Comparison of ENCODE assay signal across 8 mouse cellular contexts in genomic region chr16:37010370-37010769, GRCm38 (mm10). TPM values are rescaled to one million over a fixed set of nuclear protein-coding genes. Genes with fewer than 3 reads are reported as not detected.
DNase-seq lines count a peak whose midpoint lies in the region; ATAC-seq and TF ChIP-seq lines count a peak whose summit lies in the region.

No protein-coding gene starts in this region.

- H3K4me2 ChIP-seq in embryonic facial prominence, embryonic 14.5 days (ENCODE audit: low read depth, low read length) = peak overlapping the region; percentile 91
- no peak overlapping the region; the same call in 1 of the 2 replicates for H3K4me2 ChIP-seq in hindbrain, embryonic 16.5 days (ENCODE audit: low read length)
- H3K4me2 ChIP-seq in limb, embryonic 14.5 days (replicated peaks; ENCODE audit: low read depth, low read length, severe bottlenecking) = no peak overlapping the region
- peak overlapping the region; percentile 97 for H3K4me2 ChIP-seq in myocyte (ENCODE audit: low read depth)

- H3K9ac ChIP-seq in embryonic facial prominence, embryonic 14.5 days (ENCODE audit: low read depth, low read length) = no peak overlapping the region
- no peak overlapping the region for H3K9ac ChIP-seq in hindbrain, embryonic 16.5 days (ENCODE audit: low read depth, low read length)
- H3K9ac ChIP-seq in limb, embryonic 14.5 days (ENCODE audit: low read depth, low read length, severe bottlenecking) = no peak overlapping the region

- peak; percentile 30 for DNase-seq in right cerebral cortex, adult 18-20 months
- no peak for DNase-seq in right cerebral cortex, postnatal 10 days (ENCODE audit: low spot score in 2 of 2)
- DNase-seq in embryonic facial prominence, embryonic 14.5 days (ENCODE audit: low spot score) = peak; percentile 67
- peak; percentile 86 for DNase-seq in limb, embryonic 14.5 days (ENCODE audit: low spot score)
- no peak for DNase-seq in gastrocnemius, postnatal 25 days

- H3K36me3 ChIP-seq in embryonic facial prominence, embryonic 14.5 days (ENCODE audit: control insufficient read depth, insufficient read depth, low read length) = peaks cover 4% of the 10 kb centered on the region; the same call in 1 of the 2 replicates
- no peaks in the 10 kb centered on the region for H3K36me3 ChIP-seq in hindbrain, embryonic 16.5 days (ENCODE audit: control insufficient read depth, insufficient read depth, low read length)
- no peaks in the 10 kb centered on the region for H3K36me3 ChIP-seq in limb, embryonic 14.5 days (ENCODE audit: control insufficient read depth, insufficient read depth, low read length)
- no peaks in the 10 kb centered on the region for H3K36me3 ChIP-seq in myocyte (ENCODE audit: control insufficient read depth, insufficient read depth)

- H3K27me3 ChIP-seq in embryonic facial prominence, embryonic 14.5 days (replicated peaks; ENCODE audit: control insufficient read depth, insufficient read depth, low read length) = no peaks in the 10 kb centered on the region
- H3K27me3 ChIP-seq in hindbrain, embryonic 16.5 days (replicated peaks; ENCODE audit: control insufficient read depth, insufficient read depth, low read length) = no peaks in the 10 kb centered on the region
- no peaks in the 10 kb centered on the region for H3K27me3 ChIP-seq in limb, embryonic 14.5 days (ENCODE audit: control insufficient read depth, insufficient read depth, low read length)
- H3K27me3 ChIP-seq in myocyte (ENCODE audit: control insufficient read depth, insufficient read depth, insufficient read length) = no peaks in the 10 kb centered on the region

- H3ac ChIP-seq in myocyte (ENCODE audit: control insufficient read depth, insufficient read length) = no peak overlapping the region

- H3K79me2 ChIP-seq in myocyte (ENCODE audit: control insufficient read depth, insufficient read depth) = no peaks in the 10 kb centered on the region

- WGBS in bone marrow, adult 2 months = 2% methylated on average over 4 of the region's 4 CpGs
- WGBS in embryonic facial prominence, embryonic 14.5 days = 60% methylated on average over 4 of the region's 4 CpGs
- WGBS in hindbrain, embryonic 16.5 days = 57% methylated on average over 4 of the region's 4 CpGs
- WGBS in limb, embryonic 14.5 days = 67% methylated on average over 4 of the region's 4 CpGs

- no peak overlapping the region for H3K4me3 ChIP-seq in bone marrow, adult 2 months (replicated peaks; ENCODE audit: control insufficient read depth, low read depth, low read length)
- no peak overlapping the region for H3K4me3 ChIP-seq in embryonic facial prominence, embryonic 14.5 days (ENCODE audit: low read depth, low read length)
- H3K4me3 ChIP-seq in hindbrain, embryonic 16.5 days (ENCODE audit: low read length) = no peak overlapping the region
- H3K4me3 ChIP-seq in limb, embryonic 14.5 days (replicated peaks; ENCODE audit: low read length) = no peak overlapping the region
- H3K4me3 ChIP-seq in myocyte = peak overlapping the region; percentile 59

- no peak for TF ChIP-seq POLR2A in bone marrow, adult 2 months (IDR thresholded peaks at IDR 0.05; ENCODE audit: borderline replicate concordance, control insufficient read depth, low read depth, low read length)
- TF ChIP-seq POLR2A in limb, embryonic 14.5 days (IDR thresholded peaks at IDR 0.05; ENCODE audit: borderline replicate concordance, extremely low read depth, insufficient read depth, insufficient read length) = no peak
- no peak for TF ChIP-seq POLR2A in myocyte (IDR thresholded peaks at IDR 0.05; ENCODE audit: insufficient read length, low read depth)

- H3K9me3 ChIP-seq in embryonic facial prominence, embryonic 14.5 days (ENCODE audit: control insufficient read depth, low read length) = no peaks in the 10 kb centered on the region
- H3K9me3 ChIP-seq in hindbrain, embryonic 16.5 days (ENCODE audit: control insufficient read depth, low read length) = no peaks in the 10 kb centered on the region
- H3K9me3 ChIP-seq in limb, embryonic 14.5 days (ENCODE audit: control insufficient read depth, low read length) = no peaks in the 10 kb centered on the region

- H3K27ac ChIP-seq in bone marrow, adult 2 months (ENCODE audit: control insufficient read depth, insufficient read depth, low read depth, low read length, poor library complexity) = no peak overlapping the region
- no peak overlapping the region for H3K27ac ChIP-seq in embryonic facial prominence, embryonic 14.5 days (replicated peaks; ENCODE audit: low read depth, low read length)
- H3K27ac ChIP-seq in hindbrain, embryonic 16.5 days (ENCODE audit: low read depth, low read length) = no peak overlapping the region
- no peak overlapping the region for H3K27ac ChIP-seq in limb, embryonic 14.5 days (replicated peaks; ENCODE audit: low read depth, low read length)

- H3K4me1 ChIP-seq in bone marrow, adult 2 months (ENCODE audit: control insufficient read depth, insufficient read depth, low read length) = no peaks in the 10 kb centered on the region; the same call in 1 of the 2 replicates
- no peaks in the 10 kb centered on the region for H3K4me1 ChIP-seq in embryonic facial prominence, embryonic 14.5 days (ENCODE audit: control insufficient read depth, insufficient read depth, low read length)
- peaks cover 15% of the 10 kb centered on the region for H3K4me1 ChIP-seq in hindbrain, embryonic 16.5 days (ENCODE audit: control insufficient read depth, insufficient read depth, low read depth, low read length)
- H3K4me1 ChIP-seq in limb, embryonic 14.5 days (ENCODE audit: control insufficient read depth, insufficient read depth, low read length) = peaks cover 8% of the 10 kb centered on the region

- peak; percentile 61; the same call in 1 of the 2 replicates for ATAC-seq in embryonic facial prominence, embryonic 14.5 days (ENCODE audit: low read depth)
- peak; percentile 77 for ATAC-seq in hindbrain, embryonic 16.5 days
- ATAC-seq in limb, embryonic 14.5 days (ENCODE audit: low FRiP score, low read depth) = no peak

- 0 out of 2 replicates have a peak, but pooled peaks have one; percentile 12 for TF ChIP-seq CTCF in bone marrow, adult 2 months (IDR thresholded peaks at IDR 0.05; ENCODE audit: control insufficient read depth, insufficient read depth, low read length)

TF ChIP-seq in myocyte, 11 proteins besides CTCF, POLR2A, EP300 and RAD21:
- TF ChIP-seq USF1 (IDR thresholded peaks at IDR 0.05; ENCODE audit: low read depth) (no peak), MYOG (IDR thresholded peaks at IDR 0.05; ENCODE audit: control insufficient read depth in 1 of 3, insufficient read depth in 1 of 3, insufficient read length in 2 of 3, low read depth in 2 of 3) (no peak), E2F4 (IDR thresholded peaks at IDR 0.05; ENCODE audit: insufficient read depth) (no peak), SRF (IDR thresholded peaks at IDR 0.05; ENCODE audit: control insufficient read depth, insufficient read length, low read depth) (no peak), MYOD1 (IDR thresholded peaks at IDR 0.05; ENCODE audit: control insufficient read depth in 1 of 3, insufficient read length in 2 of 3, low read depth in 2 of 3) (no peak), POLR2AphosphoS2 (IDR thresholded peaks at IDR 0.05; ENCODE audit: insufficient read length, low read depth) (no peak), CEBPB (IDR thresholded peaks at IDR 0.05; ENCODE audit: insufficient read depth, poor library complexity, severe bottlenecking) (no peak), TCF12 (IDR thresholded peaks at IDR 0.05; ENCODE audit: insufficient read depth, poor library complexity, severe bottlenecking) (no peak), TCF3 (IDR thresholded peaks at IDR 0.05; ENCODE audit: insufficient read length, low read depth) (no peak), REST (IDR thresholded peaks at IDR 0.05; ENCODE audit: insufficient read depth, insufficient read length) (no peak), MAX (IDR thresholded peaks at IDR 0.05; ENCODE audit: low read depth) (no peak)

RNA-seq across cellular contexts. Expression of gene Polq, which starts 1.2 kb away (rescaled TPM):
- 21.6 and 23.9 TPM in 2 replicates for polyA plus RNA-seq in bone marrow, adult 2 months (2011; ENCODE audit: insufficient read depth, insufficient read length, low replicate concordance, missing spikeins)
- 4.4 and 5.1 TPM in 2 replicates for polyA plus RNA-seq in embryonic facial prominence, embryonic 14.5 days (2014; fragmentation: Nextera tagmentation; extraction: Ambion mirVana)
- polyA plus RNA-seq in hindbrain, embryonic 16.5 days (2015; fragmentation: Nextera tagmentation; extraction: Ambion mirVana) = 2.0 and 3.2 TPM in 2 replicates
- 5.5 and 6.5 TPM in 2 replicates for polyA plus RNA-seq in limb, embryonic 14.5 days (2012; rRNA removed)
- polyA plus RNA-seq in limb, embryonic 14.5 days (2014; fragmentation: Nextera tagmentation; extraction: Ambion mirVana) = 5.5 and 6.1 TPM in 2 replicates
- polyA plus RNA-seq in myocyte (2012; fragmentation: generic; extraction: Trizol) = 0.73 TPM
- under 1 TPM; 0.33 to 0.38 TPM for total RNA-seq in gastrocnemius, postnatal 25 days (2021)

RNA-seq across cellular contexts. Expression of gene Fbxo40, which starts 20.1 kb away (rescaled TPM):
- not detected in 2 replicates for polyA plus RNA-seq in bone marrow, adult 2 months (2011; ENCODE audit: insufficient read depth, insufficient read length, low replicate concordance, missing spikeins)
- polyA plus RNA-seq in embryonic facial prominence, embryonic 14.5 days (2014; fragmentation: Nextera tagmentation; extraction: Ambion mirVana) = 0.84 and 0.86 TPM in 2 replicates
- 0.04 and 0.06 TPM in 2 replicates for polyA plus RNA-seq in hindbrain, embryonic 16.5 days (2015; fragmentation: Nextera tagmentation; extraction: Ambion mirVana)
- 0.26 and 0.32 TPM in 2 replicates for polyA plus RNA-seq in limb, embryonic 14.5 days (2012; rRNA removed)
- polyA plus RNA-seq in limb, embryonic 14.5 days (2014; fragmentation: Nextera tagmentation; extraction: Ambion mirVana) = 0.43 and 0.44 TPM in 2 replicates
- 1.3 TPM for polyA plus RNA-seq in myocyte (2012; fragmentation: generic; extraction: Trizol)
- 100 to 1,000 TPM; 214 to 223 TPM for total RNA-seq in gastrocnemius, postnatal 25 days (2021)

Comparison
In these comparisons a context has a peak if more than half of its experiments do, and no peak if none do; other contexts are left out.
1. DNase-seq: peak in right cerebral cortex, adult 18-20 months (single experiment), embryonic facial prominence, embryonic 14.5 days (single experiment) and limb, embryonic 14.5 days (single experiment); none in right cerebral cortex, postnatal 10 days (0 of 2) and gastrocnemius, postnatal 25 days (single experiment).
2. H3K4me2 ChIP-seq: peak in embryonic facial prominence, embryonic 14.5 days (single experiment) and myocyte (single experiment); none in hindbrain, embryonic 16.5 days (single experiment) and limb, embryonic 14.5 days (single experiment).